Mouse (Mus musculus): Measurements from ENCODE around the gene Polk. TPM values are rescaled to one million over a fixed set of nuclear protein-coding genes. Genes with fewer than 3 reads are reported as not detected.

The Polk gene
- total and polyA plus RNA-seq, 2 experiments from 2014 or later, result 5.3 to 6.2 TPM

DNA sequence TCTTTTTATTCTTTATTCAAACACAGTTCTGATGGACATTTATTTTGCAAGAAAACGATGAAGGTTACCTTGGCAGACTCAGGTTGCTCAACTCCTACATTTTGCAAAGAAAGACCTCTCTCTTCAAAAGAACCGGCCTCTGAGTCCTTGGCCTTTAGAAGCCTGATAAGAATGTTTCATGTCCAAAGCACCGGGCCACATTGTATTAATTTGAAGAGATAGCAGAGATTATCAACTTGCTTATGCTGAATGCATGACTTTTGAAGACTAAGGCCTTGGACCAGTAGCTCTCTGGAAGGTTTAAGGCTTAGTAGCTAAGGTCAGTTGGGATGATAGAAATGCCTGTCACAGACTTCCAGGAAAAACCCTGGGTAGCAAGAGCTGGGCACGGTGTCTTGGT is 65.2 kb downstream of the Polk start:
- no peak overlapping the region for H3K27ac ChIP-seq (ENCODE audit: low read depth, low read length)
- no peak overlapping the region for H3K4me2 ChIP-seq (ENCODE audit: low read depth, low read length, poor library complexity, severe bottlenecking)
- H3K4me1 ChIP-seq (ENCODE audit: insufficient read depth, low read length), result no peaks in the 10 kb centered on the region
- H3K36me3 ChIP-seq (ENCODE audit: insufficient read depth, low read length), result no peaks in the 10 kb centered on the region
- no peaks in the 10 kb centered on the region for H3K9me3 ChIP-seq (ENCODE audit: low read length)
- no peak for ATAC-seq (ENCODE audit: low FRiP score)
- no peak overlapping the region for H3K9ac ChIP-seq (replicated peaks; ENCODE audit: low read length, poor library complexity, severe bottlenecking)
- H3K27me3 ChIP-seq (ENCODE audit: insufficient read depth, low read length), result no peaks in the 10 kb centered on the region
- no peak overlapping the region for H3K4me3 ChIP-seq (ENCODE audit: low read depth, low read length)
- WGBS, result 96% methylated on average over 4 of the region's 4 CpGs
- no peak for TF ChIP-seq CTCF (IDR thresholded peaks at IDR 0.05)
- DNase-seq (ENCODE audit: low spot score), result no peak

DNA sequence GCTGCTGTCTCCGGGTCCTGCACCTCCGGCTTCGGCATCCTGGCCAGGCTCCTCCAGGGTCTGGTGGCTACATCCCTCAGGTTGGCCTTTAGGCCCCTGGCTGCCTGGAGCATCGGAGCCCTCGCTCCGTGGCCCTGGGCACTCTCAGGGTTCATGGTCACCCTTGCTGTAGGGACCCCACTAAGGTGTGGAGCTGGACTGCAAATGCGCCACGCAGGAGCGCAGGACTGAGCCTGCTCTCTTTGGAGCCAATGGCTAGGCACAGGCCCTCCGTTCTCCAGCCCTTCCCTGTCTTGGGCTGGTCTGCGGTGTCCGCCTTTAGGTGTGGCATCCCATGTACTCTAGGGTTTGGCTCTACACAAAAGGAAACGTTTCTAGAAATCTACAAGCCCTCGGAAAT is 71.4 kb downstream of the Polk start, which contains the start of gene Ankdd1b:
TSS of gene Ankdd1b (minus strand) at position 242 of the 400 bp plus-strand sequence.
- no peak within 1 kb of the TSS for H3K4me2 ChIP-seq (ENCODE audit: low read depth, low read length, poor library complexity, severe bottlenecking)
- TF ChIP-seq CTCF (IDR thresholded peaks at IDR 0.05), result no peak
- DNase-seq (ENCODE audit: low spot score), result no peak

DNA sequence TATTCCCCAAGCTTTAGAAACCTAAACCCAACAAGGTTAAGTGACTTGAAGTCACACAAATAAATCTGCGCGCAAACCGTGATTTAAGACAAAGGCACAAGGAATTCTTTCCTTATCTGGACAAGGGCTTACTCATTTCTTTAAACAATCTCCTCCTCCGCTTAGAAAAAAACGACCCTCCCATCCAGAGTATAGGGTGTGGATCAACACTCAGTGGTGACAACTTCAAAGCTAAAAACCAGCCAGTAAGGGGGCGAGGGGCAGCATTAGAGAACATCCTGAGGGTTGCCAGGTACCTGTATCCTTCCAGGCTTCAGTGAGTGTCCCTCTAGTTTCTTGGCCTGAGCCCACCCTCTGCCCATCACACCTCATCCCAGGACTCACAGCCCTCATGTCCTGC is 71.8 kb downstream of the Polk start:
- Histone ChIP-seq H3K4me1 (ENCODE audit: insufficient read depth, low read length) (no peaks in the 10 kb centered on the region), H3K4me2 (ENCODE audit: low read depth, low read length, poor library complexity, severe bottlenecking) (no peak overlapping the region), H3K9me3 (ENCODE audit: low read length) (no peaks in the 10 kb centered on the region), H3K36me3 (ENCODE audit: insufficient read depth, low read length) (no peaks in the 10 kb centered on the region), H3K9ac (replicated peaks; ENCODE audit: low read length, poor library complexity, severe bottlenecking) (no peak overlapping the region), H3K27me3 (ENCODE audit: insufficient read depth, low read length) (no peaks in the 10 kb centered on the region), H3K4me3 (ENCODE audit: low read depth, low read length) (no peak overlapping the region), H3K27ac (ENCODE audit: low read depth, low read length) (no peak overlapping the region)
- ATAC-seq (ENCODE audit: low FRiP score) (no peak), DNase-seq (ENCODE audit: low spot score) (no peak)
- TF ChIP-seq CTCF (IDR thresholded peaks at IDR 0.05), result no peak
- WGBS, result 94% methylated on average over 6 of the region's 6 CpGs

More for the DNA sequence above, 71.4 kb downstream of the Polk start, which contains the start of gene Ankdd1b:
- H3K27me3 ChIP-seq (ENCODE audit: insufficient read depth, low read length), result no peaks in the 10 kb centered on the region
- no peaks in the 10 kb centered on the region for H3K4me1 ChIP-seq (ENCODE audit: insufficient read depth, low read length)
- no peaks in the 10 kb centered on the region for H3K9me3 ChIP-seq (ENCODE audit: low read length)
- no peaks in the 10 kb centered on the region for H3K36me3 ChIP-seq (ENCODE audit: insufficient read depth, low read length)
- H3K4me3 ChIP-seq (ENCODE audit: low read depth, low read length), result no peak within 1 kb of the TSS
- WGBS, result 91% methylated on average over 14 of the region's 14 CpGs
- no peak within 1 kb of the TSS for H3K27ac ChIP-seq (ENCODE audit: low read depth, low read length)
- ATAC-seq (ENCODE audit: low FRiP score), result no peak
- H3K9ac ChIP-seq (replicated peaks; ENCODE audit: low read length, poor library complexity, severe bottlenecking), result no peak within 1 kb of the TSS

DNA sequence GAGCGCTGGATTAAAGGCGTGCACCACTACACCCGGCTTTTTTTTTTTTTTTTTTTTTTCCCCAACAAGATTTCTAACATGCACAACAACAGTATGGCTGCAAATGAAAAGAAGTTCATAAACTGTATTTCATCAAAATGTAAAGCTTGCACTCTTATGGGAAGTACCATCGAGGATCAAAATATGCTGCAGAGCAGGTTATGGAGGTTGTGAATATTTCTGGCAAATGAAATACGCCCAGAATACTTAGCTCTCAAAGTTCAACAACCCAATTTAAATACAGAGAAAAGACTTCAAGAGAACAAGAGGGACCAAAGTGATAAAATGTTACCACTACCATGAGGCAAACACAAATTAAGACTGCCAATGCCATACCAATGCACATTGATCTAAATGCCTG is 73.7 kb downstream of the Polk start:
- ATAC-seq (ENCODE audit: low FRiP score) (no peak), DNase-seq (ENCODE audit: low spot score) (no peak)
- H3K4me1 ChIP-seq (ENCODE audit: insufficient read depth, low read length), result no peaks in the 10 kb centered on the region
- TF ChIP-seq CTCF (IDR thresholded peaks at IDR 0.05), result no peak
- H3K36me3 ChIP-seq (ENCODE audit: insufficient read depth, low read length), result no peaks in the 10 kb centered on the region
- H3K9me3 ChIP-seq (ENCODE audit: low read length), result no peaks in the 10 kb centered on the region
- 91% methylated on average over 5 of the region's 5 CpGs for WGBS
- no peak overlapping the region for H3K4me3 ChIP-seq (ENCODE audit: low read depth, low read length)
- no peak overlapping the region for H3K9ac ChIP-seq (replicated peaks; ENCODE audit: low read length, poor library complexity, severe bottlenecking)
- H3K4me2 ChIP-seq (ENCODE audit: low read depth, low read length, poor library complexity, severe bottlenecking), result no peak overlapping the region
- no peaks in the 10 kb centered on the region for H3K27me3 ChIP-seq (ENCODE audit: insufficient read depth, low read length)
- no peak overlapping the region for H3K27ac ChIP-seq (ENCODE audit: low read depth, low read length)

DNA sequence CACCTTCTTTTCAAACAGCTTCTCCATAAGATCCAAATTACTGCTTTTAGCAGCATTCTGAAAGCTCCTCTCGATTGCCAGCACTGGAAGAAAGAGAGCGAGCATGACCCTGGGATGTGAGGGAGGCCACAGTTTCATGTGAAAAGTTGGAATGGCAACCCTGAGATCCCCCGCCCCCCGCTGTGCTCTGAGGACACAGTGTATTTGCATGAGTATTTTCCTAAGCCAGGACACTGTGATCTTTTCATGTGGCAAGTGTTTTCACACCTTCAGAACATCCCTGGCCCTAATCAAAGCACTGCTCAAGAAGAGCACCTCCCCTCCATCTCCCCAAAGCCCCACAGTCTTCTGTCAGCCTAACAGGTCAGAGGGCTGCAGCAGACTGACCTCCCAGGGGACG is 77.1 kb downstream of the Polk start:
- Histone ChIP-seq H3K27ac (ENCODE audit: low read depth, low read length) (no peak overlapping the region), H3K4me3 (ENCODE audit: low read depth, low read length) (no peak overlapping the region), H3K36me3 (ENCODE audit: insufficient read depth, low read length) (no peaks in the 10 kb centered on the region), H3K9me3 (ENCODE audit: low read length) (no peaks in the 10 kb centered on the region), H3K27me3 (ENCODE audit: insufficient read depth, low read length) (no peaks in the 10 kb centered on the region), H3K4me2 (ENCODE audit: low read depth, low read length, poor library complexity, severe bottlenecking) (no peak overlapping the region), H3K4me1 (ENCODE audit: insufficient read depth, low read length) (no peaks in the 10 kb centered on the region), H3K9ac (replicated peaks; ENCODE audit: low read length, poor library complexity, severe bottlenecking) (no peak overlapping the region)
- no peak for ATAC-seq (ENCODE audit: low FRiP score)
- 54% methylated on average over 5 of the region's 5 CpGs for WGBS
- no peak for TF ChIP-seq CTCF (IDR thresholded peaks at IDR 0.05)
- DNase-seq (ENCODE audit: low spot score), result no peak

DNA sequence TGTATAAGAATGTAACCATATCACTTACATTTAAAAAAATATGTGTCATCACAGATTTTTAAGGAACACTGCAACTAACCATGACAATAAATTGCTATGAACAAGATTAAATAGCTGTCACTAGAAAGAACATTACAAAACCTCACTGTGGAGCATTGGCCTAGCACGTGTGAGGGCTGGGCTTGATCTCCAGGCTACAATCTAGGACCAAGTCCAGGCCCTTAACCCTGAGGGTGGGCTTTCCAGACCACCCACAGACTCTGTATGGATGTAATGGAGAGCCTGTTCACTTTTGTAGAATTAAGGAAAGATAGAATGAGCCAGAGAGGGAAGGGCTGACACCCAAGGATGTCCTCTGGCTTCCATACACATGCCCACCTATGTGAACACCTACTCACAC is 79.7 kb downstream of the Polk start:
- ATAC-seq (ENCODE audit: low FRiP score), result no peak
- no peak overlapping the region for H3K4me3 ChIP-seq (ENCODE audit: low read depth, low read length)
- H3K27me3 ChIP-seq (ENCODE audit: insufficient read depth, low read length), result no peaks in the 10 kb centered on the region
- H3K36me3 ChIP-seq (ENCODE audit: insufficient read depth, low read length), result no peaks in the 10 kb centered on the region
- no peak overlapping the region for H3K4me2 ChIP-seq (ENCODE audit: low read depth, low read length, poor library complexity, severe bottlenecking)
- TF ChIP-seq CTCF (IDR thresholded peaks at IDR 0.05), result no peak
- no peaks in the 10 kb centered on the region for H3K9me3 ChIP-seq (ENCODE audit: low read length)
- H3K27ac ChIP-seq (ENCODE audit: low read depth, low read length), result no peak overlapping the region
- H3K4me1 ChIP-seq (ENCODE audit: insufficient read depth, low read length), result no peaks in the 10 kb centered on the region
- DNase-seq (ENCODE audit: low spot score), result no peak
- no peak overlapping the region for H3K9ac ChIP-seq (replicated peaks; ENCODE audit: low read length, poor library complexity, severe bottlenecking)
- WGBS, result 56% methylated on average over 1 of the region's 1 CpGs

Measured in midbrain, postnatal 0 days (tissue).